Mouse (Mus musculus) lung, adult 2 months (tissue): Measurements from ENCODE around the gene Gm19345.

Experiments
- CTCF ChIP-seq: fragments of 200-500 bp; IDR thresholded peaks from 2 replicates; pipeline ENCODE4 v1.5.1; 2011; ENCODE audit warnings: mild to moderate bottlenecking, low read length, control low read depth; ENCODE audit not compliant: insufficient read depth
- POLR2A ChIP-seq: fragments of 200-500 bp; IDR thresholded peaks from 2 replicates; pipeline ENCODE4 v1.6.1; 2011; ENCODE audit warnings: low read depth, mild to moderate bottlenecking, control low read depth, low read length, borderline replicate concordance; ENCODE audit errors: extremely low read depth

DNA sequence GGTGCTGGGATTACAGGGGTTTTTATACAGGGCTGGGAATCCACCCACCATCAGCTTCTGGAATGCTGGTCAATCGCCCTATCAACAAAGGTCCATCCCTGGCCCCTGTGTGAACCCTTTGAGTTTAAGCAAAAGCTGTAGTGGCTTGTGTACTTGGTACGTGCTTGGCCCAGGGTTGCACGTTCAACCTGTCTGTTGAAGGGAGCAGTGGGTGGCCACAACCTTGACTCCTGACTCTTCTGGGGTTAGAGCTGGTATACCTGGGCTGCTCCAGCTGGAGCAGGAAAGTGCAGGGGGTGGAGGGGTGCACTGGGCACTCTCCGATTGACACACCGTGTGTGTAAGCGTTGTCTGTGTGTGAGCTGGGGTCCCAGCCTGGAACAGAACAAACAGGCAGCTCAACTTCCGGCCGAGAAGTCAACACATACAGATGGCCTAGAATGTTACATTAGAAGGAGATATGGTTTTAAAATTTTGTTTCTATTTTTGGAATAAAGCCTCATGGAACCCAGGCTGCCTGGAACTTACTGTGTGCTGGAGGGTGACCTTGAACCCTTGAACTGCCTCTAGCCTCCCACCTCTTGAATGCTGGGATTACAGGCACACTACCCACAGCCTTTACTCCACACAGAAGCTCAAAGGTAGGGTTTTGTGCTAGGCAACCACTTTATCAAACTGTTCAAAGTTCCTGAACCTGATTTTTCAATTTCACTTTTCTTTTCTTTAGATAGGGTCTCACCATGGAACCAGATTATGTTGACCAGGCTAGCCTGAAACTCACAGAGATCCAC, 13.6 kb downstream of the Gm19345 start:
- TF ChIP-seq CTCF, result no peak
- no peak for TF ChIP-seq POLR2A
